Mouse (Mus musculus): ENCODE measurements around the gene C1qtnf7. TPM values are rescaled to one million over a fixed set of nuclear protein-coding genes. Genes with fewer than 3 reads are reported as not detected.

Gene C1qtnf7
- polyA plus RNA-seq (2017; shearing (Covaris generic)) = not detected

- ATAC-seq = no peak
These were observed at the start of gene C1qtnf7 for GRCm38 (mm10) chr5:43515401-43515976. TSS of gene C1qtnf7 (plus strand) at chr5:43515538.

GRCm38 (mm10) chr5:43466762-43467161 is 48.6 kb upstream of the C1qtnf7 start:
- ATAC-seq = no peak

GRCm38 (mm10) chr5:43467214-43467613 is 48.1 kb upstream of the C1qtnf7 start:
- no peak for ATAC-seq

GRCm38 (mm10) chr5:43468937-43469336 is 46.4 kb upstream of the C1qtnf7 start:
- no peak for ATAC-seq

GRCm38 (mm10) chr5:43477953-43478352 is 37.4 kb upstream of the C1qtnf7 start:
- no peak for ATAC-seq

- ATAC-seq = no peak
These were observed 35.3 kb upstream of the C1qtnf7 start for GRCm38 (mm10) chr5:43480046-43480445.

- no peak for ATAC-seq
These were observed 34.6 kb upstream of the C1qtnf7 start for GRCm38 (mm10) chr5:43480786-43481185.

GRCm38 (mm10) chr5:43481824-43482223 is 33.5 kb upstream of the C1qtnf7 start:
- no peak for ATAC-seq

GRCm38 (mm10) chr5:43501887-43502286 is 13.5 kb upstream of the C1qtnf7 start:
- no peak for ATAC-seq

- ATAC-seq = no peak
These were observed 11.0 kb upstream of the C1qtnf7 start for GRCm38 (mm10) chr5:43504243-43504786.

- no peak for ATAC-seq
These were observed 6.9 kb upstream of the C1qtnf7 start for GRCm38 (mm10) chr5:43508470-43508869.

GRCm38 (mm10) chr5:43508892-43509291 is 6.4 kb upstream of the C1qtnf7 start:
- ATAC-seq = no peak

- ATAC-seq = no peak
These were observed 4.2 kb upstream of the C1qtnf7 start for GRCm38 (mm10) chr5:43511126-43511525.

- no peak for ATAC-seq
These were observed 1.2 kb downstream of the C1qtnf7 start for GRCm38 (mm10) chr5:43516491-43516890.

- ATAC-seq = no peak
These were observed 2.0 kb downstream of the C1qtnf7 start for GRCm38 (mm10) chr5:43517313-43517712.

GRCm38 (mm10) chr5:43519905-43520304 is 4.6 kb downstream of the C1qtnf7 start:
- ATAC-seq = no peak

- ATAC-seq = no peak
These were observed 6.0 kb downstream of the C1qtnf7 start for GRCm38 (mm10) chr5:43521369-43521768.

GRCm38 (mm10) chr5:43522866-43523265 is 7.5 kb downstream of the C1qtnf7 start:
- no peak for ATAC-seq

- ATAC-seq = no peak
These were observed 11.7 kb downstream of the C1qtnf7 start for GRCm38 (mm10) chr5:43526874-43527584.

- no peak for ATAC-seq
These were observed 14.8 kb downstream of the C1qtnf7 start for GRCm38 (mm10) chr5:43530186-43530585.

GRCm38 (mm10) chr5:43530886-43531285 is 15.5 kb downstream of the C1qtnf7 start:
- ATAC-seq = no peak

- no peak for ATAC-seq
These were observed 23.2 kb downstream of the C1qtnf7 start for GRCm38 (mm10) chr5:43538322-43539167.

GRCm38 (mm10) chr5:43539168-43539516 is 23.8 kb downstream of the C1qtnf7 start:
- no peak for ATAC-seq

Measured in activated CD4-positive, CD25-positive, alpha-beta regulatory T cell, adult 4 months (primary cell).